Mouse (Mus musculus) adipocyte (in vitro differentiated cells): ENCODE measurements around the gene Osbpl3.

Source experiments
- DNase-seq: peaks from one replicate; pipeline ENCODE4 v3.0.0-alpha.2; 2016; ENCODE audit warnings: low spot score

The Osbpl3 gene

GRCm38 (mm10) chr6:50455829-50456469 lies at the start of gene Osbpl3:
TSS of gene Osbpl3 (minus strand) at chr6:50456201.
- peak; percentile 95 for DNase-seq

GRCm38 (mm10) chr6:50505531-50505930 lies 49.5 kb upstream of the Osbpl3 start:
- DNase-seq: no peak

DNA sequence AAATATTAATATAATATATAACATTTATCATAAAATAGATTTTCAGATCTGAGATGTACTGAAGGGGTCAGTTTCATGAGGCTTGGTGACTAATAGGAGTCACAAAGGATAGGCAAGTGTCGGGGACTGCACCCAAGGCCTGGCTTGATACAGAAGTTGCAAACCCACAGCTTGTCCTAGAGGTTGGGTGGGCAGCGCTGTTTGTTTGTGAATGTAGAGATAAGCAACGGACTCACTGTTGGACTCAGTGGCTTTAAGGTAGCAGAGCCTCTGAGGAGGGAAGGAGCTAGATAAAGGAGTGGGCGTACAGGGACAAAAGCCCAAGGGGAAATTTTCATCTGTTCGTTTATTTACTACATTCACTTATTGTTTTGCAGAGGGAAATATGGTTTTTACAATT lies 48.7 kb upstream of the Osbpl3 start:
- DNase-seq: no peak

DNA sequence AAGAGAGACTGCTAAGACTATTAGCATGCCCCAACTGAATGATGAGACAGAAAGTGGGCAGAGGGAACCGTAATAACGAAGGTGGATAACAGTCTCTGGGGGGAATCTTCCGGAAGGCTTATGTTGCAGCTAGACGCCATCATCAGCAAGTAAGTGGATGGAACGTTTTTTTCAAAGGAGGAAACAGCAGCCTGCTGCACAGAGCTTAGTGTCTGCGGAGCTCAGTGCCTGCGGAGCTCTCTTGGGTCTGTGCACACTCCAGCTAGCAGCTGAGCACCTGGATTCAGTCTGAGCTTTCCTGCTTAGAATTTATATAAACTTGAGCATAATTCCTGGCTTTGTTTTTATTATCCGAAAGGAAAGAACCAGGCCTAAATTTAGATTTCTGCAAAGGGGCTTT lies 47.8 kb upstream of the Osbpl3 start:
- no peak for DNase-seq

DNA sequence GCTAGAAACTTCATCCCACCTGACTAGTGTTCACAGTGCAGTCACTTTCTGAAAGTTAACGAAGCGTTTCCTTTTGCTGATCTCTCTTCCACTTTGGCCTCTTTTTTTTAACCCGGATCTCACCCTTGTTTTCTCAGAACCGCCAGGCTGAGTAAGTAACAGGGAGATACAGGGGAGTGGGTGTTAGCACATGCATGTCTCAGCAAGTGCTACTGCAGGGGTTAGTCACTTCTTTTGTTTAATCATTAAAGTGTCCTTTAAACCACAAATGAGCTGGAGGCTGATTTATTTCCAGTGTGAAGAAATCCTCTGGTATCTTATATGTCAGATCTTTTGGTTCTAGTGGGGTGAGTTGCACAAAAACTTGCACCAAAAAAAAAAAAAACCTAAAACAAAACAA lies 47.0 kb upstream of the Osbpl3 start:
- no peak for DNase-seq

DNA sequence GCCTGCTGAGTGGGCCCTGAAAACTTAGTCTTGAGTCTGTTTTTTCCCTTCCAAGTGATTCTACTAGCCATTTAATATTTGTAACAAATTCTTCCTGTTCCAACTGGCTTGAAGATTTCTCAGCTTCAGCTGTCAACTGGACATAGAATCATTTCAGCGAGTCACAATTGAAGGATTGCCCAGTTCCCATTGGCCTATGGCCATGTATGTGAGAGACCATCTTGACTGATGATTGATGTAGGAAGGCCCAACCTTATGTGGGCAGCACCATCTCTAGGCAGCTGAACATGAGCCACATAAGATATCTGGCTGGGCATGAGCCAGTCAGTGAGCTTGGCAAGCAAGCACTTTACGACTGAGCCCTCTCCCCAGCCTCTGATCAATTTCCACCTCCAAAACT lies 42.3 kb upstream of the Osbpl3 start:
- DNase-seq: peak; percentile 100

- DNase-seq: no peak
Measured at GRCm38 (mm10) chr6:50490519-50490918, 34.5 kb upstream of the Osbpl3 start.

- no peak for DNase-seq
Measured at GRCm38 (mm10) chr6:50489380-50489779, 33.4 kb upstream of the Osbpl3 start.

DNA sequence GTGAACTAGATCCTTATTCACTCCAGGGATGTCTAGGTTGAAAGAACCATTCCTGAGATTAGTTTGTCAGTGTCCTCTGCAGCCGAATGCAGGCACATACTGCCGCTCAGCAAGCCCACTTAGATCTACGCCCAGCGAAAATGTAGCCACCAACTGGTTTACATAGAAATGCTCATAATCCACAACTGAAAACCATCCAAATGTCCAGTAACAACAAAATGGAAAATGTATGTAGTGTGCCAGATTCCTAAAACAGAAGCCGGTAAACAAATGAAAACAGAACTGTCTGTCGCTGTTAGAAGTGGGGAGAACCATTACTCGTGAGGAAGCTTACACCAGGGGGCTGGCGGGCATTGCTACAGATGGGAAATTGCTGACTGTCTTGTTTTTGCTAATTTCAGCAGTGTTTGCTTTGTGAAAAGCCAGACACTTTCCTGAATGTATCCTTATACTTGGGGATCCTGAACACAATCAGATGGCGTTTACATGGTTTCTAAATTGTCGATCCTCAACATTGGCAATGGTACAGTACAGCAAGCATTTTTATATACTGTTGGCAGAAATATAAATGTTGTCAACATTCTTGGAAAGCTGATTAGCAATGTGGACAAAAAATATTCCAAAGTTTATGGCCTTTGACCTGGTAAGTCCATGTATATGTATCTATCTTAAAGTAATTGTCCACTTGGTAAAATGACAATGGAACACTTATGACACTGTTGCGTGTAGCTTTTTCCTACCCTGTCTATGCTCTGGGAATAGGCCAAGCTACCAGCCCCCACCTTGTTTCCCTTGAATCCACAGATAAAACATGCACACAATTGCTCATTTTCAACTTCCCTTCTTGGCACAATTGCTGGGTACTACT lies 30.3 kb upstream of the Osbpl3 start:
- DNase-seq: no peak

- no peak for DNase-seq
Measured at GRCm38 (mm10) chr6:50483426-50483825, 27.4 kb upstream of the Osbpl3 start.

DNA sequence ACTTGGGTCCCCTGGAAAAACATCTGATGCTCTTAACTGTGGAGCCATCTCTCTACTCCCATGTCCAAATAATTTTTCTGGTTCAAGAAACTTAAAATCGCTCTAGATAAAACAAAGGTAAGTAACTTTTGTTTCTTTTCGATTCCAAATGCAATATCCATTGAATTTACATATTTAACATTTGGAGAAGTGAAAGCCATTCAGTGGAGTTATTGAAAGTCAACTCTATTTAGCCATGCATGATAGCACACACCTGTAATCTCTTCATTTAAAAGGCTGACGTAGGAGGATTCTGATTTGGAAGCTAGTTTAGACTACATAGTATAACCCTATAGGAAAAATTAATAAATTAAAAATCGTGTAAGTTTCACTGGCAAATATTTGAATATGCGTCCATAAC lies 25.5 kb upstream of the Osbpl3 start:
- no peak for DNase-seq

- no peak for DNase-seq
Measured at GRCm38 (mm10) chr6:50466451-50466850, 10.4 kb upstream of the Osbpl3 start.

DNA sequence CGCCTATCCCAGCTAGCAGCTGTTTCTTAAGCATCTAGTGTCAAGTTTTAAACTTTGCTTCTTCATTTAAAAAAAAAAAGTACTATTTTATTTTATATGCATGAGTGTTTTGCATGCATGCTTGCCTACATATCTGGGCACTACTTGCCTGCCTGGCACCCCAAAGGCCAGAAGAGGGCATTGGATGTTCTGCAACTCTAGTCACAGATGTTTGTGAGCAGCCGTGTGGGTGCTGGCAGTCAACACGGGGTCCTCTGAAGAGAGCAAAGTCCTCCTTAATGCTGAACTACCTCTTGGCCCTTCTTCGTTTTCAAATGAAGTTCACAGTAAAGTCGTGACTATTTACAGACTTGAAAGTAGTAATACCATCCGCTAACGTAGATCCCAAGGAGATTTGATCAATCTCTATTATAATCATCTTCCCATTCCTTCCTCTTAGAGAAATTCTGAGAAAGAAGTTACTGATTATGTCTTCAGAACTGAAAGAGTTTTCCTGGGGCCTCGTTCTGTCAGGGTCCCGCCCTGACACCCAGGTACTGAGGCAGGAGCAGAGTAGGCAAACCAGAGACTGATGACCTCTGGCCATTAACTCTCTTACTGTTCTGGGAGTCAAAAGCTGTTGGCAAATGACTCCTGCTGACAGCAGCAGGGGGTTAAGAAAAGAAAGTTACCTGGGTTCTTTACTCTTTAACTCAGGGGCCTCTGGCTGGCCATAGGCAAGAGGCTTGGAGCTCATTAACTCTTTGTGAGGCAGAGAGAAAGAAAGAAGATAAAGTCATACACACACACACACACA lies 8.9 kb upstream of the Osbpl3 start:
- DNase-seq: no peak

DNA sequence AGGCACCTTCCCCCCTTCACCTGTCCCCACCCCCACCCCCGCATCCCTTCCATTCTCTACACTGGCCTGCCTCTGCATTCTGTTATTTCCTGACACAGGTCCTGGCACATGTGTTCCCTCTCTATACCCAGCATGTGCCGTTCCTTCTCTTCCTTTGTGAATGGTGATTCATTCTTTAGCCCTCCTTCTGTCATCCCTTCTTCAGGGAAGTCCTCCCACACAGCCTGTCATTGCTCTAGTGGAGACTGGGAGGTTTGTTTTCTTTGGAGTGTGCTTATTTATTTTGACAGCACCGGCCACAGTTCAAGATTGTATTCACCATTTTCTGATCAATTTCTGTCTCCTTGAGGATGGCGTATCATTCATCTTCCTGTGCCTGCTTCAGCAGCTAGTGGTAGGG lies 6.0 kb upstream of the Osbpl3 start:
- no peak for DNase-seq

- DNase-seq: no peak
Measured at GRCm38 (mm10) chr6:50461585-50461984, 5.6 kb upstream of the Osbpl3 start.

GRCm38 (mm10) chr6:50460646-50461045 lies 4.6 kb upstream of the Osbpl3 start:
- no peak for DNase-seq

GRCm38 (mm10) chr6:50460246-50460645 lies 4.2 kb upstream of the Osbpl3 start:
- DNase-seq: no peak

GRCm38 (mm10) chr6:50459271-50459670 lies 3.3 kb upstream of the Osbpl3 start:
- DNase-seq: no peak

DNA sequence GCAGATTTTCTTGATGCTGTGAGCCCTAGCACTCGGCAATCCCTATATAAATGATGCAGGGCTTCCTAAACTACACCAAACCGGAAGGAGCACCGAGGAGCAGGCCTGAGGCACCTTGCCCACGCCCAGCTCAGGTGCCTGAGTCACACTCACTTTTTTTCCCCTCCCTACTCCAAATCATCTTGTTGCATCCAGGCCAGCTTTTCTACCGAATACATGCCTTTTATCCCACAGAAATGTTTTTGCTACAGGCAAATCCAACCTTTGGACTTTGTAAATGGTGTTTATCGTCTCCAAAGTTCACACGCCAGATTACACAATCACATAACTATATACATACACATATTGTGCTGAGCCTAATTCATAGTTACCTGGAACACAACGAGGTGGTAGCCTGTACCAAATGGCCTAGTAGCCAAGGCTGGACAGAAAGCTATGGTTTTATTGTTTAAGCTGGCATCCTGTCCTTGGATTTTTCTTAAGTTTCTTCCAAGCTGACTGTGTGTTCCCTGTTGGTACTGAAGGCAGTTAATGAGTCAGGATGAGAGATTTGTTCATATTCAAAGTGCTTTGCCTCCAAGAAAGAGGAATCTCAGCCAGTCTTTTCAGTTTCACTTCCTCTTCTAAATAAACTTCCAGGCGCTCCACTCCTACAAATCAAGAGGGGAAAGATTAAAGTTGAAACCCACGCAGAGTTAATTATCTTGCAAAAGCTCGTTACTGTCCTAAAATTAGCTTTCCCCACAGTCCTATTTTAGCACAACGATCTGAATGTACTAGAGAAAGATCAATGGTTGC lies 1.7 kb upstream of the Osbpl3 start:
- DNase-seq: no peak

GRCm38 (mm10) chr6:50456706-50457105 lies 705 bp upstream of the Osbpl3 start:
- DNase-seq: no peak

- peak; percentile 67 for DNase-seq
Measured at GRCm38 (mm10) chr6:50455102-50455828, 736 bp downstream of the Osbpl3 start.
